Mouse (Mus musculus): ENCODE data around the gene Slc36a2. TPM values are rescaled to one million over a fixed set of nuclear protein-coding genes. Genes with fewer than 3 reads are reported as not detected.
A peak's percentile ranks its signal among the peaks of the same experiment; 100 is the strongest.

The Slc36a2 gene
- polyA plus RNA-seq (2014; fragmentation: Nextera tagmentation; extraction: Ambion mirVana): 5.5 and 5.8 TPM in 2 replicates

DNA sequence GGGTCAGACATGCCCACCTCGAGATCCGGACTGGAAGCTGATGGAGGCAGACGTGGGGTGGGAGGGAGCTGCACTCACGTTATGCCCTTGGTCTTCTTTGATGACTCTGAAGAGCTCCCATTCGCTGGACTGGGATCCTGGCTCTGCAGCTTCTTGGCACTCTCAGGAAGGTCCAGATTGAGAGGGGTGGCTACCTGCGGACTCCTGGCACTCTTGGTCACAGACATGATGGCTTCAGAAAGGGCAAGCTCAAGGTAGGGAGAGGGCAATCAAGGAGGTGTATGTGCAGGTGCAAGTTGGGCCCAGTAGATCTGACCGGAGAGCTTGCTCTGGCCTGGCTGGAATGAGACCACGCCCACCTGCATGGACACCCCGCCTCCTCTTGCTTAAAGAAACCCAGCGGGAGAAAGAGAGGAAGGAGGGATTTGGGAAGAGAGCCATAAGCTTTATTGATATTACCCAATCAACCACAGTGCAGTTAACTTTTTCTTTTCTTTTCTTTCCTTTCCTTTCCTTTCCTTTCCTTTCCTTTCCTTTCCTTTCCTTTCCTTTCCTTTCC lies at the start of gene Slc36a2:
TSS of gene Slc36a2 (minus strand) at position 345 of the 559 bp plus-strand sequence.
- no peak within 1 kb of the TSS for H3K27ac ChIP-seq (ENCODE audit: low read depth, low read length)

DNA sequence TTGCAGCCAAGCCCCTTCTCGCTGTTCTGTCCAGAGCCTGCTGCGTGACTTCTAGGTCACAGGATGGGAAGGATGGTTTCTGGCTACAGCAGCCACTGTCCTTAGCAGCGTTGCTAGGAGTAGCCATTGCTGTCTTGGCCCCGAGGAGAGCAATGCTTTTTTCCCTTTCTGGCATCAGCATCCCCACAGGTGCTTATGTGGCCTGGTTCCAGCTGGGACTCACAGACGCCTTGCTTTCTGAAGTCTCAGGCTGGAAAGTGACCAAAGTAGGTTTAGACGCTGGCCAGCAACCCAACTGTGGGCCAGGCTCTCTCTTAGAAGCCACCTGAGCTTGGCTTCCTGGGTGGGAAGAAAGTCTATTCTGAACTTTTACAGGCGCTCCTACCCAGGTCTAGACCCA lies 49.4 kb upstream of the Slc36a2 start:
- DNase-seq (ENCODE audit: low spot score): no peak
- WGBS: 91% methylated on average over 7 of the region's 7 CpGs
- ATAC-seq (replicated peaks; ENCODE audit: low FRiP score): no peak

More for the DNA sequence above, at the start of gene Slc36a2:
- WGBS: 34% methylated on average over 10 of the region's 10 CpGs
- no peaks in the 10 kb centered on the region for H3K27me3 ChIP-seq (replicated peaks; ENCODE audit: control insufficient read depth, insufficient read depth, low read length)
- H3K4me1 ChIP-seq (replicated peaks; ENCODE audit: control insufficient read depth, insufficient read depth, low read length): no peaks in the 10 kb centered on the region
- ATAC-seq (replicated peaks; ENCODE audit: low FRiP score): no peak
- DNase-seq (ENCODE audit: low spot score): no peak
- H3K9ac ChIP-seq (ENCODE audit: low read depth, low read length): no peak within 1 kb of the TSS
- H3K4me2 ChIP-seq: peak within 1 kb of the TSS; percentile 37
- no peaks in the 10 kb centered on the region for H3K36me3 ChIP-seq (ENCODE audit: control insufficient read depth, insufficient read depth, low read length)
- H3K4me3 ChIP-seq (ENCODE audit: low read depth, low read length): no peak within 1 kb of the TSS
- no peaks in the 10 kb centered on the region for H3K9me3 ChIP-seq (ENCODE audit: control insufficient read depth, low read length)

DNA sequence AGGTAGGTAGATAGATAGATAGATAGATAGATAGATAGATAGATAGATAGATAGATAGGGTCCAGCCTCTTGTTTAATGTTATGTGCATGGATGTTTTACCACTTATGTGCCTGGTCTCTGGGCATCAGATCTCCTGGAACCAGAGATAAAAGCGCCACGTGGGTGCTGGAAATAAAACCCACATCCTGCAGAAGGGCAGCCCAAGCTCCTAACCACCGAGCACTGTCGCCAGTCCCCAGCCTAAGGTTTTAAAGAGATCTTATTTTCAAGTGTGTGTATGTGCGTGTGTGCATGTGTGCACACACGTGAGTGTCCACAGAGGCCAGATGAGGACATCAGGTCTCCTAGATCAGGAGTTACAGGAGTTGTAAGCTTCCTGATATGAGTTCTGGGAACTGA lies 46.2 kb upstream of the Slc36a2 start:
- H3K36me3 ChIP-seq (ENCODE audit: control insufficient read depth, insufficient read depth, low read length): peaks cover 3% of the 10 kb centered on the region; the same call in 1 of the 2 replicates

More for the DNA sequence above, 49.4 kb upstream of the Slc36a2 start:
- no peak overlapping the region for H3K4me2 ChIP-seq
- no peaks in the 10 kb centered on the region for H3K9me3 ChIP-seq (ENCODE audit: control insufficient read depth, low read length)
- H3K4me3 ChIP-seq (ENCODE audit: low read depth, low read length): no peak overlapping the region
- no peak overlapping the region for H3K9ac ChIP-seq (ENCODE audit: low read depth, low read length)
- no peaks in the 10 kb centered on the region; the same call in 1 of the 2 replicates for H3K36me3 ChIP-seq (ENCODE audit: control insufficient read depth, insufficient read depth, low read length)
- no peaks in the 10 kb centered on the region; the same call in 1 of the 2 replicates for H3K27me3 ChIP-seq (replicated peaks; ENCODE audit: control insufficient read depth, insufficient read depth, low read length)
- H3K4me1 ChIP-seq (replicated peaks; ENCODE audit: control insufficient read depth, insufficient read depth, low read length): no peaks in the 10 kb centered on the region
- H3K27ac ChIP-seq (ENCODE audit: low read depth, low read length): no peak overlapping the region

DNA sequence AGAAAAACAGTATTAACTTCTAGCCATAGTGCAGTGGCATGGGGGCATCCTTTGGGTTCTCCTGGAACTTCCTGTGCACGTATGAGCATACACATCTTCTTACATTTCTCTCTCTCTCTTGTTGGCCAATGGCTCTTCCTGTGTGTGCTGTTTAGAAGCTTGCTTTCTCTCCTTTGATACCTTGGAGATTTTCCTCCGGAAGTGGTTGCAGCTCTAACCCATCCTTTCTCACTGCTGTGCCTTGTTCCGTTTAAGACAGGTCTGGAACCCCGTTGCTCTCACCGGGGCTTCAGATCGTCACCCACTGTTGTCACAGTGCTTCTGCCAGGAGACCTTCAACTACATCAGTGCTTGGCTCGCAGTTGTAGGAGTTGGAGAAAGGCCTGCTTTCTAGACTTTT lies 36.4 kb upstream of the Slc36a2 start:
- H3K27ac ChIP-seq (ENCODE audit: low read depth, low read length): no peak overlapping the region
- DNase-seq (ENCODE audit: low spot score) (no peak), ATAC-seq (replicated peaks; ENCODE audit: low FRiP score) (no peak)
- H3K9me3 ChIP-seq (ENCODE audit: control insufficient read depth, low read length): no peaks in the 10 kb centered on the region
- peaks cover 19% of the 10 kb centered on the region for H3K36me3 ChIP-seq (ENCODE audit: control insufficient read depth, insufficient read depth, low read length)
- H3K4me3 ChIP-seq (ENCODE audit: low read depth, low read length): no peak overlapping the region
- WGBS: 88% methylated on average over 7 of the region's 7 CpGs
- no peak overlapping the region for H3K9ac ChIP-seq (ENCODE audit: low read depth, low read length)
- H3K27me3 ChIP-seq (replicated peaks; ENCODE audit: control insufficient read depth, insufficient read depth, low read length): no peaks in the 10 kb centered on the region
- no peaks in the 10 kb centered on the region for H3K4me1 ChIP-seq (replicated peaks; ENCODE audit: control insufficient read depth, insufficient read depth, low read length)
- no peak overlapping the region for H3K4me2 ChIP-seq

More for the DNA sequence above, 46.2 kb upstream of the Slc36a2 start:
- no peak overlapping the region for H3K4me2 ChIP-seq
- 73% methylated on average over 6 of the region's 6 CpGs for WGBS
- H3K4me3 ChIP-seq (ENCODE audit: low read depth, low read length): no peak overlapping the region
- H3K27ac ChIP-seq (ENCODE audit: low read depth, low read length): no peak overlapping the region
- H3K27me3 ChIP-seq (replicated peaks; ENCODE audit: control insufficient read depth, insufficient read depth, low read length): no peaks in the 10 kb centered on the region
- DNase-seq (ENCODE audit: low spot score): no peak
- no peak for ATAC-seq (replicated peaks; ENCODE audit: low FRiP score)
- H3K9ac ChIP-seq (ENCODE audit: low read depth, low read length): no peak overlapping the region
- no peaks in the 10 kb centered on the region for H3K9me3 ChIP-seq (ENCODE audit: control insufficient read depth, low read length)
- H3K4me1 ChIP-seq (replicated peaks; ENCODE audit: control insufficient read depth, insufficient read depth, low read length): no peaks in the 10 kb centered on the region

DNA sequence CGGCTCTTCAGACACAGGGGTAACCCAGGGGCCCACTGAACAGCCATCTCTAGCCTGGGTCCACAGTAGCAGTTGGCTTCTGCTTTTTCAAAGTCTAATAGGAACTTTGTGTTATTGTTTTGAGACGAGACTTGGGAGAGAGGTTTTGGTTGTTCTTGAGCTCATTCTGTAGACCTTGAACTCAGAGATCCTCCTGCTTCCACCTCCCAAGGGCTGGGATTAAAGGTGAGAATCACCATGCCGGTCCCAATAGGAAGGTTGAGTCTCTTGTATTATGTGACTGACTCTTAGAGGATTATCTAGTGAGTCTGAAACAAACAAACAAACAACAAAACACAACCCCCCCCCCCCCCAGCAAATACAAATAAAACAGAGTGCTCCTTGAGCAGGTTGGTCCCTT lies 33.6 kb upstream of the Slc36a2 start:
- 0 out of 2 replicates have a peak, but pooled peaks cover 2% of the 10 kb centered on the region for H3K4me1 ChIP-seq (replicated peaks; ENCODE audit: control insufficient read depth, insufficient read depth, low read length)
- no peak overlapping the region for H3K9ac ChIP-seq (ENCODE audit: low read depth, low read length)
- WGBS: 82% methylated on average over 3 of the region's 3 CpGs
- no peak for ATAC-seq (replicated peaks; ENCODE audit: low FRiP score)
- no peak overlapping the region for H3K4me2 ChIP-seq
- no peaks in the 10 kb centered on the region for H3K9me3 ChIP-seq (ENCODE audit: control insufficient read depth, low read length)
- no peaks in the 10 kb centered on the region for H3K27me3 ChIP-seq (replicated peaks; ENCODE audit: control insufficient read depth, insufficient read depth, low read length)
- peaks cover 14% of the 10 kb centered on the region for H3K36me3 ChIP-seq (ENCODE audit: control insufficient read depth, insufficient read depth, low read length)
- H3K27ac ChIP-seq (ENCODE audit: low read depth, low read length): no peak overlapping the region
- H3K4me3 ChIP-seq (ENCODE audit: low read depth, low read length): no peak overlapping the region
- DNase-seq (ENCODE audit: low spot score): no peak

DNA sequence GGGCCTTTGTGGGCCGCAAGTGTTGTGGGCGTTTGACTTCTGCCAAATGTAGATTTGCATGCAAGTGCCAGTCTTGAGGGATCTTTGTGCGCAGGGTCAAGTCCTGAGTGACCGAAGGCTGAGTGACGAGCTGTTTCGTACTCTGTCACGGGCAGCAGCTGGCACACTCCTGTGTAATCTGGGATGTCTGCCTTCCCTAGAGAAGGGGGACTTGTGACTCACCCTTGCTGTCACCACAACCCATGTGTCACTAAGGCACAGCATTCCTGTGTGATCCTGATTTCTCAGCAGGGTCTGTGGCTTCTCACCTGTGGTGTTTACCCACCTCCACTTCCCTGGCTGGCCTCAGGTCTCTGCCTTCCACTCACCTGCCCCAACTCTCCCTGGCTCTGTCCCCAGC lies 33.0 kb upstream of the Slc36a2 start:
- no peak overlapping the region for H3K27ac ChIP-seq (ENCODE audit: low read depth, low read length)
- H3K4me3 ChIP-seq (ENCODE audit: low read depth, low read length): no peak overlapping the region
- no peak overlapping the region for H3K9ac ChIP-seq (ENCODE audit: low read depth, low read length)
- 86% methylated on average over 7 of the region's 7 CpGs for WGBS
- H3K4me2 ChIP-seq: no peak overlapping the region
- DNase-seq (ENCODE audit: low spot score) (no peak), ATAC-seq (replicated peaks; ENCODE audit: low FRiP score) (no peak)
- peaks cover 14% of the 10 kb centered on the region for H3K36me3 ChIP-seq (ENCODE audit: control insufficient read depth, insufficient read depth, low read length)
- peaks cover 2% of the 10 kb centered on the region; the same call in 1 of the 2 replicates for H3K4me1 ChIP-seq (replicated peaks; ENCODE audit: control insufficient read depth, insufficient read depth, low read length)
- H3K27me3 ChIP-seq (replicated peaks; ENCODE audit: control insufficient read depth, insufficient read depth, low read length): no peaks in the 10 kb centered on the region
- no peaks in the 10 kb centered on the region for H3K9me3 ChIP-seq (ENCODE audit: control insufficient read depth, low read length)

DNA sequence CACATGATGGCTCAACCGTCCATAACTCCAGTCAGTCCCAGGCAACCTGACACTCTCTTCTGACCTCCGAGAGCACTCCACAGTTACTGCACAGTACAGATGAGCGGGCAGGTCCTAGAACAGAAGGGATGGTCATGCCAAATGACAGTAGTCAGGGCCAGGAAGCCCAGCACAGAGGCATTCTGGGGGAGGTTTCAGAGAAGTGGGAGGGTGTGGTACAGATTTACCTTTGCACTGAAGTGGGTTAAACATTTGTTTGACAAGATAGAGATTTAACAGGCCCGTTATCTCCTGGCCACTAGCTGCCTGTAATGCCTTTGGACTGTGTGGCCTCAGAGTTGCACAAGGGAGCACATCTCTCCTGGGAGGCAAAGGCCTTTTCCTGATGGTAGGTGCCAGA lies 32.5 kb upstream of the Slc36a2 start:
- no peak overlapping the region for H3K27ac ChIP-seq (ENCODE audit: low read depth, low read length)
- WGBS: 70% methylated on average over 4 of the region's 4 CpGs
- H3K4me2 ChIP-seq: no peak overlapping the region
- H3K4me3 ChIP-seq (ENCODE audit: low read depth, low read length): no peak overlapping the region
- no peaks in the 10 kb centered on the region for H3K9me3 ChIP-seq (ENCODE audit: control insufficient read depth, low read length)
- DNase-seq (ENCODE audit: low spot score) (no peak), ATAC-seq (replicated peaks; ENCODE audit: low FRiP score) (no peak)
- H3K9ac ChIP-seq (ENCODE audit: low read depth, low read length): no peak overlapping the region
- H3K27me3 ChIP-seq (replicated peaks; ENCODE audit: control insufficient read depth, insufficient read depth, low read length): no peaks in the 10 kb centered on the region
- H3K4me1 ChIP-seq (replicated peaks; ENCODE audit: control insufficient read depth, insufficient read depth, low read length): peaks cover 2% of the 10 kb centered on the region; the same call in 1 of the 2 replicates
- peaks cover 14% of the 10 kb centered on the region for H3K36me3 ChIP-seq (ENCODE audit: control insufficient read depth, insufficient read depth, low read length)

DNA sequence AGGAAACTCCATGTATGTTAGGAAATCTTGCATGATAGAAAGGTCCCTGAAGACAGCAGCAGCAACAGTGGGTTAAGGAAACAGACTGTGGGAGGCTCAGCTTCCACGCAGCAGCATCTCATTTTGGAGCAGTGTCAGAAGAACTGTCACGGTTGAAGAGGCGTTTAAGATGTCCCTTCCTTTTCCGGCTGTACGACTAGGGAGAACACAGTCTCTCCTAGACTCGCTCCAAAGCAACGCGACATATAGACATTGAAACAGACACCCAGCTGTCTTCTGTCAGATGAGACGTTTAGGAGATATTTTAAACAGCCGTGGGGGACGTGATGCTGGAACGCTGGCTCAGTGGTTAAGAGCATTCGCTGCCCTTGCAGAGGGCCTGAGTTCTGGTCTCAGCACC lies 32.0 kb upstream of the Slc36a2 start:
- Histone ChIP-seq H3K9ac (ENCODE audit: low read depth, low read length) (no peak overlapping the region), H3K4me1 (replicated peaks; ENCODE audit: control insufficient read depth, insufficient read depth, low read length) (peaks cover 2% of the 10 kb centered on the region; the same call in 1 of the 2 replicates), H3K27me3 (replicated peaks; ENCODE audit: control insufficient read depth, insufficient read depth, low read length) (no peaks in the 10 kb centered on the region), H3K36me3 (ENCODE audit: control insufficient read depth, insufficient read depth, low read length) (peaks cover 11% of the 10 kb centered on the region), H3K27ac (ENCODE audit: low read depth, low read length) (no peak overlapping the region), H3K4me3 (ENCODE audit: low read depth, low read length) (no peak overlapping the region), H3K9me3 (ENCODE audit: control insufficient read depth, low read length) (no peaks in the 10 kb centered on the region), H3K4me2 (no peak overlapping the region)
- DNase-seq (ENCODE audit: low spot score) (no peak), ATAC-seq (replicated peaks; ENCODE audit: low FRiP score) (no peak)
- 87% methylated on average over 13 of the region's 13 CpGs for WGBS

DNA sequence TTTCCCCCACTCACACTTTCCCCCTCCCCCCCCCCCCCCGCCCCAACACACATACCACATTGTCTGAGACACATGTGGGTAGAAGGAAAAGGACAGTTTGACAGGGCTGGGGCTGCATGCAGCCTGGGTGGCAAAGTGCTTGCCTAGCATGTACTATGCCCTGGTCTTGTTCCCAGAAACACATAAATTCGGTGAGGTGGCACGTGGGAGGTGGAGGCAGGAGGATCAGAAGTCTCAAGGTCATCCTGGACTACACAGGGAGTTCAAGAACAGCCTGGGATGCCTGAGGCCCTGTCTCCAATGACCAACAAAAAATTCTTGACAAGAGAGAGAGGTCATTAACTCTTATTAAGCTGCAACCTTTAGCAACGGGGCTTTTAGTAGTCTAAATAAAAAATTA lies 31.2 kb upstream of the Slc36a2 start:
- peaks cover 11% of the 10 kb centered on the region; the same call in 1 of the 2 replicates for H3K36me3 ChIP-seq (ENCODE audit: control insufficient read depth, insufficient read depth, low read length)
- peaks cover 6% of the 10 kb centered on the region for H3K4me1 ChIP-seq (replicated peaks; ENCODE audit: control insufficient read depth, insufficient read depth, low read length)
- H3K27me3 ChIP-seq (replicated peaks; ENCODE audit: control insufficient read depth, insufficient read depth, low read length): no peaks in the 10 kb centered on the region
- H3K9ac ChIP-seq (ENCODE audit: low read depth, low read length): no peak overlapping the region
- ATAC-seq (replicated peaks; ENCODE audit: low FRiP score): no peak
- H3K9me3 ChIP-seq (ENCODE audit: control insufficient read depth, low read length): no peaks in the 10 kb centered on the region
- DNase-seq (ENCODE audit: low spot score): no peak
- no peak overlapping the region for H3K4me3 ChIP-seq (ENCODE audit: low read depth, low read length)
- no peak overlapping the region for H3K27ac ChIP-seq (ENCODE audit: low read depth, low read length)
- no peak overlapping the region for H3K4me2 ChIP-seq
- 74% methylated on average over 3 of the region's 4 CpGs for WGBS

Measured in liver, embryonic 11.5 days (tissue).